Mouse (Mus musculus): ENCODE measurements at regions not wholly inside any gene's neighbourhood (a gene's known extent, or its start where the extent isn't known, plus 50 kb on each side); places are given as distances from the start of the nearest gene placed in this dataset.
A peak's percentile ranks its signal among the peaks of the same experiment; 100 is the strongest.
"Not testable (repeated sequence)": the region's sequence is repeated elsewhere in the genome, so short reads cannot be mapped to it uniquely, and the experiment has no call there.

DNA sequence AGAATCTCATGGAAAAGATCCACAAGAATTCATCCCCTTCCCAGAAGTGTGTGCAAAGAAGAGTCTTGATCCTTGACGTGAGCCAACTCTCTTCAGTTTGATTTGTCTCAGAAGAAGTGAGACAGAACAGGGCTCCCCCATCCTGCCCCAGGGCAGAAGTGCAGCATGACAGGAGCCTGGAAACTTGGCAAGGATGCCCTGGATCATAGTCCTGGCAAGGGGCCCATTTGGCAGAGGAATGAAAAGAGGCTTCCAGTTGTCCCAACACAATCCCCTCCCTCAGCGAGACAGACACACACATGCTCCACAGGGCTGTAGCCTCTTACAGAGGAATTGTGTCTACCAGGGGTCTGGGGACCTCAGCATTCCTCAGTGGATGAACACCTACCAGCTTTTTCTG lies 102.7 kb downstream of the Ptpn20 start:
- peak; percentile 22 for DNase-seq

DNA sequence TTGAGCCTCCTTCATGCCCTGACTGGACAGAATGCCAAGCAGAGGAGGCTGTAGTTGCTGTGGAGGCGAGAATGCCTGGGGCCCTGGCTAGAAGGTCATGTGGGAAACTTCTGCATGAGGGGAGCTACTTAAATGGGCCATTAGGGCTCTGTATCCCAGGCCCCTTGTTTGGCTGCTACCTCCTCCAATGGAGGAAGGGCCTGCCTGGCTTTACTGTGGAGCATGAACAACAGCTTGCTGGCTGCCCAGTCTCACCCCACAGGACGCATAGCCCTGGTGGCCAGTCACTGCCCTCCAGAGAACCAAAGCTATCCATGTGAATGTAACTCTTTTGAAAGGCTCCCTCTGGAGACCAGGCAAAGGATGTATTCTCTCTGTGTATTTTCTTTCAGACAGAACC lies 105.2 kb downstream of the Ptpn20 start:
- DNase-seq = no peak

DNA sequence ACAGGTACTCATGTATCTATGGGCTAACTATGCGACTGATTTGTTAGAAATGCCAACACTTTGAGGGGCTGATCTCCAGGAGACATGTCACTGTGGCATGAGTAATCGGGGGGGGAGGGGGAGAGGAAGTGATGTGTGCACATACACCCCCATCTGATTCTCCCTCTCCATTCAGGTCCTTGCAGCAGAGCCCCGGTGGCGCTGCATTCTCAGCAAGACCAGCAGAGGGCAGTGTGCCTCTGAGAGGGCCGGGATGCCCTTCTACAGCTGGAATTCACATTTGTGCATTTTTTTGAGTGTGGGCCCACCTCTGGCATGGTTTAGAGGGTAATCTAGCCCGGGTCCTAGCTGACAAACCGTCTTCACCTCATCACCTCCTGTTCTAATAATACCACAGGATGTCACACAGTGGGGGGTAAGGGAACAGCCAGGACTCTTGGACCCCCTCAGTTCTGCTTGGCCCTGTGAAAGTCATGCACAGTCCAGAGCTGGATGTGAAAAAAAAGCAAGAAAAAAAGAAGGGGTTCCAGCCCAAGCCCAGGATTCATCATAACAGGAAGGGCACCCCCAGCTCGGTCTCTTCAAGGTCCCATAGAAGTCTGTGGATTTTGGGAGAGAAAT lies 106.5 kb downstream of the Ptpn20 start:
- peak; percentile 63 for DNase-seq

- no peak for DNase-seq
These were observed 107.8 kb downstream of the Ptpn20 start for GRCm38 (mm10) chr14:33696817-33697216.

- no peak for DNase-seq
These were observed 110.9 kb downstream of the Ptpn20 start for GRCm38 (mm10) chr14:33699777-33700438.

- no peak for DNase-seq
These were observed 118.8 kb downstream of the Ptpn20 start for GRCm38 (mm10) chr14:33707661-33708297.

DNA sequence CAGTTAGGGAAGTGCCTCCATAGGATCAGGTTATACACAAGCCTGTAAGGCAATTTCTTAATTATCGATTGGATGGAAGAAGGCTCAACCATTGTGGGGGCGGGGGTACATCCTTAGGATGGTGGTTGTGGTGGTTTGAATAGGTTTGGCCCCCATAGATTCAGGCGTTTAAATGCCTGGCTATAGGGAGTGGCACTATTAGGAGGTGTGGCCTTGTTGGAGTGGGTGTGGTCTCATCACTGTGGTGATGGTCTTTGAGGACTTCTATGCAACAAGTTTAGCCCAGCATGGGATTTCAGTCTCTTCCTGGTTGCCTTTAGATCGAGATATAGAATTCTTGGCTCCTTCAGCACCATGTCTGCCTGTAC lies 119.3 kb downstream of the Ptpn20 start:
- no peak for DNase-seq

- no peak for DNase-seq
These were observed 123.5 kb downstream of the Ptpn20 start for GRCm38 (mm10) chr14:33712458-33712857.

GRCm38 (mm10) chr14:33719651-33720050 lies 130.6 kb downstream of the Ptpn20 start:
- DNase-seq = no peak

DNA sequence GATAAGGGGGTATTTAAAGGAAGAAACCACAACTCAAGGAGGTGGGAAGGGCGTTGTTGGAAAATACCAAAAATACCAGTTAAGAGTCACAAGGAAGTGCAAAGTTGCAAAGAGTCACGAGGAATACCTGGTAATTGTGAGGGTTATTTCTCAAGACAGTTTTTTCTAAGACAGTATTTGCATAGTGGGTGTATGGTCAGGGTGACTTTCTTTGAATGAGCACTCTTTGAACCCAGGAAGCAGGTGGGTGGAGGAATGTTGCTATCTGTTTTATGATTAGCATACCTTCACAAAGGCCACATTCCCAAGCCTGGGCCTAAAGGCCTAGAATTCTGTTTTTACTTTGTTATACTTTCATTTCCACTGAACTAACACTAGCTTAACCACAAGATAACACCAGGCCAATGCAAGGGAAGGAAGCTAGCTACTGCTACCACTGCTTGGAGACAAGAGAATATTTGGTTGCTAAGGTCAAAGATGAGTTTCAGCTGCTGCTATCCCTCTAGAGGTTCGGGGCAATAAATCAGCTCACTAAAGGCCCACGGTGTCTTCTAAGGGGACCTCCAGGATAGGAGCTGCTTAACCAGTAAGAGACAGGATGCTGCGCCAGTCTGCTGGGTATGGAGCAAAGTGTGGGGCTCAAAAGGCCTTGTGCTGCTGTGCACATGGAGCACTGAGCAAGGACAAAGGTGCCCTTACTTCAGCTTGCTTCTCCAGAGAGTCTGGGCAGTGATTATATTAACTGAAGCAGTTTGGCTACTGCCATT lies 133.6 kb downstream of the Ptpn20 start:
- not testable (repeated sequence) for DNase-seq

- no peak for DNase-seq
These were observed 137.5 kb downstream of the Ptpn20 start for GRCm38 (mm10) chr14:33726500-33726899.

DNA sequence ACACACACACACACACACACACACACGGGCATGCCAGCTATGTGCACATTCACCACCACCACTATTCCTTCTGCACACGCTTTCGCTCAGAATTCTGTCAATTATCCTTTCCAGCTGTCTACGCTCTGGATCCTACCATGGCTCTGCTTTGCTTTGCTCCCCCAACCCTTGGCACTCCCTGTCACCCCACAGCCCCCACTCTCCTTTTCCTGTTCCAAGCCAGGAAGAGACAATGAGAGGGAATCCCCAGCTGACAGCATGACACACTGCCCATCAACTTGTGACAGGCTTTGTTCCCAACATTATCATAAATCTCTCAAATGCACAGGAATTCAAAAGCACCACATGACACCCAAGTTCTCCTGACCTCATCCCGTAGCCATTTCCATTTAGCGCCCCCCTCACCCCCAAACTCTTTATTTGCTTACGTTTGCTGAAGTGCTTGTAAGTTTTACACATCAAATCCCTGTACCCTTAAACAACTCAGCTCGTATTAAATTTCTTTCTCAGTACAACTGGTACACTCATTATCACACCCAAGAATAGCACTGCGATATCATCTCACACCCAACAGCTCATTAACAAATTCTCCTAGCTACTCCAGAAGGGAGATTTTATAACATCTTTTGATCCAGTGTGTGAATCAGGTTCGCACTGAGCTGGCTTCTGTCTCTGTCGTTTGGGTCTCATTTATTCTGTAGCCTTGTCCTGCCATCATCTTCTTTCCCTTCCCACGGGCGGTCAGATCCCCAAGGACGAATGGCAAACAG lies 140.3 kb downstream of the Ptpn20 start:
- no peak for DNase-seq

DNA sequence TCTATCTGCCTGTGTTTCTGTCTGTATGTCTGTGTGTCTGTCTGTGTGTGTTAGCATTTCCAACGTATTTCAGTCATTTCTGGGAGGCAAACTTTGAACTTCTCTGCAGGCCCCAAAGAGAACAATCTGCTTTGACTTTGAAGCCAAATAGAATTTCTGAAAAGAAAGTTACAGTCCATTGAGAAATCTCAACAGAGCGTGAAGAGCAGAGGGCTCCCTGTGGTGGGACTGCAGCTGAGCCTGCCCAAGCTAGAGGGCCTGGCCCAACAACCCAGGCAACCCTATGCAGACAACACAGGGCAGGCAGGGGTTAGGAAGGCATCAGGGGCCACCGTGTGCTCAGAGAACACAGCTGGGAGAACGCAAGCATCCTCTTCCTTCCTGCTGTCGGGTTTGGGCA lies 143.7 kb downstream of the Ptpn20 start:
- DNase-seq = no peak

DNA sequence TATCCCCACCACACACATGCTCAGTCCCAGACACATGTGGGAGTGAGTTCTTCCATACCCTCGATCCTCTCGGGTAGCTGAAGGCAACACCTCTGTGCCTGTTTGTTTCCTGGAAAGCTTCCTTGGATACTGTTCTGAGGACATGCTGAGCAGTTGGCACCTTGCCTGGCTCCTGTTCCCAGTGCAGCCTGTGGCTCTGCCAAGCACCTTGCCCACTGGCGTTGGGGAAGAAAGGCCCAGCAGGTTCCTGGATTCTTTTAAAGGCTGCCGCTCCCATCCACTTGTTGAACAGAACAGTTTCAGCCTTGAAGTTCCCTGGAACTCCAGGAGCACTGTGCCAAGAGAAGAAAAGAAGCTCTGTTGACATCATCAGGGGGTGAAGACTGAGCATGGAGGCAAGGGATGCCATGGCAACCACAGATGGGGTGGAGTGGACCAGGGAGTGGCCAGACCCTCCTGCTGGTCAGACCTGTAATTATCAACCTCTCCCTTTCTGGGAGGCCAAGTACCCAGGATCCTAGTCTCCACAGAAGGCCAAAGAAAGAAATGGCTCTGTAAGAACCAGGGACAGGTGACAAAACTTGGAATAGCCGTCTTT lies 145.5 kb downstream of the Ptpn20 start:
- DNase-seq = no peak

- DNase-seq = no peak
These were observed 146.6 kb downstream of the Ptpn20 start for GRCm38 (mm10) chr14:33735653-33736052.

DNA sequence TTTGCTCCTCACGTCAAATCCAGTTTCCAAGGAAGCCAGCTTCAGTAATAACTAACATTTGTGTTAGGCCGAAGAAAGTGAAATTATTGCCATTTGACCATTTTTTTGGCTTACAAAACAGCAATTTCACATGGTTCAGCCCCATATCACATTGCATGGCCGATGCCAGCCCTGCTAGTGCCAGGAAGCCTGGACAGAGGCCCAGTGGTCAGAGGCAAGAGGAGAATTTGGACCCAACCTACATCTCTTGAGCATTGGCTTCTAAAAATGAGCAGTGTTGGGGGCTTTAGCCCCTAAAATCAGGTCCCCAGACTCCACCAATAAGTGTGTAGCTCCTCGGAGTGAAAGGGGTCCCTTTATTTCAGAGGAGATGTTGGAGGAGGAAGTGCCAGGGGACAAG lies 157.2 kb downstream of the Ptpn20 start:
- no peak for DNase-seq

- DNase-seq = no peak
These were observed 163.7 kb upstream of the Gdf10 start for GRCm38 (mm10) chr14:33759656-33760055.

DNA sequence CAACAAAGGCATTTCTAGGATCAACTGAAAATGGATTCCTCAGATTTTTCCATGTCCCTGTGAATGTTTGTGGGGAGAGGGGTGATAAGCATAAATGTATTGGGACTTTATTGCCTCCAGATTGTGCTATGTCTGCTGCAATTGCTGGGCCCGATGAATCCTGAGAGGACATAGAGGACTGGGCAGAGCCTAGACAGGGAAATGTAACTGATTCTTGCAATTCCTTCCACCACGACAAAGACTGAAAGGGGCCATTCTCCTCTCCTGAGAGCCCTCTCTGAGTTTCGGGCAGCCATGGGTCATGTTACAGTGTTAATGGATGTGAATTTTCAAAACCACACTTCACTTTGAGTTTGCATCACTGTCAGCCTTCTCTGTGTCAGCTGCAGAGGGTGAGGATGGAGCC lies 159.7 kb upstream of the Gdf10 start:
- DNase-seq = no peak

GRCm38 (mm10) chr14:33765767-33766166 lies 157.6 kb upstream of the Gdf10 start:
- no peak for DNase-seq

GRCm38 (mm10) chr14:33772374-33772773 lies 151.0 kb upstream of the Gdf10 start:
- DNase-seq = no peak

DNA sequence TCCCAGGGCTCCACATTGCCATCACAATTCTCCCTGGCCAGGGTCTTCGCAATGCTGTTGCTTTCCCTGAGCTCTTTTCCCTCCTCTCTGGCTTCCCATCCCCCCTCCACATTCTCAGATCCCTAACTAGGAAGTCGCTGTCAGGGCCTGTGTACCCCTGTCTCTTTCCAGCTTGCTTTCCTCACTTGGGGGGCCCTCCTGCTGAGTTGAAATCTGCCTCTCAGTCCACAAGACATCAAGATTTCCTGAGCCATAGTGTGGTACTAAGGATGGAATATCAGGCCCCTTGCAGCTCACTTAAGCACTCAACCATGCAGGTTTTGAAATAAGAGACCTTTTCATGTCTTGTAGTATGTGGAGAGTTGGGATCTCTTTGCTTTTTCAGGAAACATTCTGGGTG lies 133.8 kb upstream of the Gdf10 start:
- no peak for DNase-seq

DNA sequence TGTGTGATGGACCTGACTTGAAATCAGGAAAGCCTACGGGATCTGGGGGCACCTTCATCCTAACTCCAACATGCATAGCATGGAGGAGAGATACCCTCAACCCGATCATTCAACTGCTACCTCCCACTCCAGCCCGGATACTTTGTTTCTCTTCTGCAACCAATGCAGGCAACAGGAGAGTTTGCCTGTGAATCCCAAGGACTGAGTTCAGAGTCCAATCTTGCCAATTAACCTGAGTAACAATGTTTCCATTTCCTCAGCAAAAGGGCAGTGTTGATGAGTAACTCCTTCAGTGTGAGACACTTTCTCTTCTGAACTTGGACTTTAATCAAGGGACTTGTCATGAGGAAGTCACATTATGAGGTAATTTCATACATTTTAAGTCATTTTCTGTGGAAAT lies 129.1 kb upstream of the Gdf10 start:
- no peak for DNase-seq
